Mouse (Mus musculus): ENCODE results near the gene Lhx5. TPM values are rescaled to one million over a fixed set of nuclear protein-coding genes. Genes with fewer than 3 reads are reported as not detected.

The Lhx5 gene
- total and polyA plus RNA-seq, 2 experiments from 2014 or later: 14.7 to 27.0 TPM

DNA sequence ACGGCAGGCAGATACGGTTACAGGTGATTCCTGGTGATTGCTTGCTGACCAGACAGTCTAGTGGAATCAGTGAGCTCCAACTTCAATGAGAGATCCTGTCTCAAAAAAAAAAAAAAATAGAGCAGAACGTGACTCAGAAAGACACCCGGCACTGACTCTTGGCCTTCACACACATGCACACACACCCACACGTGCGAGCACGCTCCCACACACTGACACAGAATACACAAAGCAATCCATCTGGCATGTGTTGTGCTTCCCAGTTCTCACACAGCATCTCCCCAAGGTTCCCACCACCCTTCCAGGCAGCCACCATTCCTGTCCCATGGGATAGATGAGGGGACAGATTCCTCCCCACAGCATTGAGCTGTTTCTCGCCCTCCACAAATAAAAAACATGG is 11.4 kb upstream of the Lhx5 start:
- DNase-seq (ENCODE audit: low spot score) (no peak), ATAC-seq (ENCODE audit: low FRiP score) (no peak)
- Histone ChIP-seq H3K27ac (ENCODE audit: low read depth, low read length) (no peak overlapping the region), H3K36me3 (ENCODE audit: insufficient read depth, low read length) (no peaks in the 10 kb centered on the region), H3K9me3 (ENCODE audit: low read length) (no peaks in the 10 kb centered on the region), H3K27me3 (ENCODE audit: insufficient read depth, low read length) (peaks cover 34% of the 10 kb centered on the region), H3K4me1 (ENCODE audit: insufficient read depth, low read length) (no peaks in the 10 kb centered on the region), H3K4me3 (ENCODE audit: low read depth, low read length) (no peak overlapping the region), H3K4me2 (ENCODE audit: low read depth, low read length, poor library complexity, severe bottlenecking) (no peak overlapping the region), H3K9ac (replicated peaks; ENCODE audit: low read length, poor library complexity, severe bottlenecking) (no peak overlapping the region)
- 84% methylated on average over 8 of the region's 8 CpGs for WGBS
- TF ChIP-seq CTCF (IDR thresholded peaks at IDR 0.05): no peak

DNA sequence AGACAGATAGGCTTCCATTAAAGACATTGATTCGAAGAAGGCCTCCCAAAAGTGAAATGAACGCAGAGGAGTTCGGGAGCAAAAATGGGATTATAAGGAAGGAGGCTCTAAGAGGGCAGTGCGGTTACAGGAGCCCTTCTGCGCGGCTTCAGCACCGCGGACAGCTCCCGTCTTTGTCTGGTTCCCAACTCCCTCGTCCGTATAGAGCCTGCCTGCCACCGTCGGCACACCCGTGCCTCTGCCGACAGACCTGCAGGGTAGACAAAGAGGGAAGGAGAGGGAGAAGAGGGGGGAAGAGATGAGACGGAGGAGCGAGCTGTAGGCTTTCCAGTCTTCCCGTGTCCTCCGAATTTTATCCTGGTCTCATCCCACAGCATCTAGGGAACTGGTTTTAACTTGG is 7.5 kb upstream of the Lhx5 start:
- Histone ChIP-seq H3K9me3 (ENCODE audit: low read length) (no peaks in the 10 kb centered on the region), H3K27ac (ENCODE audit: low read depth, low read length) (peak overlapping the region; percentile 85), H3K36me3 (ENCODE audit: insufficient read depth, low read length) (no peaks in the 10 kb centered on the region), H3K27me3 (ENCODE audit: insufficient read depth, low read length) (peaks cover 38% of the 10 kb centered on the region), H3K4me2 (ENCODE audit: low read depth, low read length, poor library complexity, severe bottlenecking) (peak overlapping the region; percentile 57), H3K9ac (replicated peaks; ENCODE audit: low read length, poor library complexity, severe bottlenecking) (peak overlapping the region; percentile 68), H3K4me1 (ENCODE audit: insufficient read depth, low read length) (no peaks in the 10 kb centered on the region), H3K4me3 (ENCODE audit: low read depth, low read length) (peak overlapping the region; percentile 32)
- WGBS: 2% methylated on average over 19 of the region's 19 CpGs
- DNase-seq (ENCODE audit: low spot score) (peak; percentile 67), ATAC-seq (ENCODE audit: low FRiP score) (no peak)
- TF ChIP-seq CTCF (IDR thresholded peaks at IDR 0.05): no peak

DNA sequence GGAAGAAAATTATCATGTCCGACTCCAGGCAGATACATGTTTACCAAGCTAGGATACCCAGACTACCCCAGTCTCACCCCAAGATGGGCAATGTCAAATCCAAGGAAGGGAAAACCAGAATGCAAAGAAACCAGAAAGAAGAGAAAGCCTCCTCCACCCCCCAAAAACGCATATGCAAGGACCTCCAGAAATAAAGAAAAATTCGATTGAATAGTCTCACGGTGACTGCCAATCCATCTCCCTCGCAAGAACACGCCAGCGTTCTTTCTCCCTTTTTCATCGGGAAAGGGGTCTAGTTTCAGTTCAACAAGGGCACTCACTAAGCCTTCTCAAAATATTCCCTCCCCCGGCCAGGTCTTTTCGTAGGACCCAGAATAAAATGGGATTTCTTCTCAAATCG is 6.8 kb upstream of the Lhx5 start:
- Histone ChIP-seq H3K9ac (replicated peaks; ENCODE audit: low read length, poor library complexity, severe bottlenecking) (peak overlapping the region; percentile 68), H3K4me2 (ENCODE audit: low read depth, low read length, poor library complexity, severe bottlenecking) (peak overlapping the region; percentile 57), H3K4me3 (ENCODE audit: low read depth, low read length) (peak overlapping the region; percentile 32), H3K9me3 (ENCODE audit: low read length) (no peaks in the 10 kb centered on the region), H3K4me1 (ENCODE audit: insufficient read depth, low read length) (no peaks in the 10 kb centered on the region), H3K27me3 (ENCODE audit: insufficient read depth, low read length) (peaks cover 41% of the 10 kb centered on the region), H3K36me3 (ENCODE audit: insufficient read depth, low read length) (no peaks in the 10 kb centered on the region), H3K27ac (ENCODE audit: low read depth, low read length) (peak overlapping the region; percentile 85)
- ATAC-seq (ENCODE audit: low FRiP score) (no peak), DNase-seq (ENCODE audit: low spot score) (no peak)
- 2% methylated on average over 11 of the region's 11 CpGs for WGBS
- no peak for TF ChIP-seq CTCF (IDR thresholded peaks at IDR 0.05)

GRCm38 (mm10) chr5:120425711-120426110 is 5.8 kb upstream of the Lhx5 start:
- peak overlapping the region; percentile 32 for H3K4me3 ChIP-seq (ENCODE audit: low read depth, low read length)
- no peak for ATAC-seq (ENCODE audit: low FRiP score)
- H3K9me3 ChIP-seq (ENCODE audit: low read length): no peaks in the 10 kb centered on the region
- DNase-seq (ENCODE audit: low spot score): no peak
- 2% methylated on average over 12 of the region's 20 CpGs for WGBS
- H3K27me3 ChIP-seq (ENCODE audit: insufficient read depth, low read length): peaks cover 47% of the 10 kb centered on the region
- peak overlapping the region; percentile 57 for H3K4me2 ChIP-seq (ENCODE audit: low read depth, low read length, poor library complexity, severe bottlenecking)
- H3K36me3 ChIP-seq (ENCODE audit: insufficient read depth, low read length): no peaks in the 10 kb centered on the region
- peak overlapping the region; percentile 68 for H3K9ac ChIP-seq (replicated peaks; ENCODE audit: low read length, poor library complexity, severe bottlenecking)
- H3K4me1 ChIP-seq (ENCODE audit: insufficient read depth, low read length): no peaks in the 10 kb centered on the region
- TF ChIP-seq CTCF (IDR thresholded peaks at IDR 0.05): no peak
- H3K27ac ChIP-seq (ENCODE audit: low read depth, low read length): peak overlapping the region; percentile 85

GRCm38 (mm10) chr5:120426572-120426971 is 4.9 kb upstream of the Lhx5 start:
- H3K36me3 ChIP-seq (ENCODE audit: insufficient read depth, low read length): no peaks in the 10 kb centered on the region
- H3K4me1 ChIP-seq (ENCODE audit: insufficient read depth, low read length): no peaks in the 10 kb centered on the region
- WGBS: 2% methylated on average over 10 of the region's 10 CpGs
- H3K9ac ChIP-seq (replicated peaks; ENCODE audit: low read length, poor library complexity, severe bottlenecking): peak overlapping the region; percentile 69
- peaks cover 43% of the 10 kb centered on the region for H3K27me3 ChIP-seq (ENCODE audit: insufficient read depth, low read length)
- H3K4me3 ChIP-seq (ENCODE audit: low read depth, low read length): peak overlapping the region; percentile 28; the same call in 1 of the 2 replicates
- no peak for DNase-seq (ENCODE audit: low spot score)
- no peaks in the 10 kb centered on the region for H3K9me3 ChIP-seq (ENCODE audit: low read length)
- peak overlapping the region; percentile 85 for H3K27ac ChIP-seq (ENCODE audit: low read depth, low read length)
- no peak for TF ChIP-seq CTCF (IDR thresholded peaks at IDR 0.05)
- peak overlapping the region; percentile 57 for H3K4me2 ChIP-seq (ENCODE audit: low read depth, low read length, poor library complexity, severe bottlenecking)
- ATAC-seq (ENCODE audit: low FRiP score): no peak

DNA sequence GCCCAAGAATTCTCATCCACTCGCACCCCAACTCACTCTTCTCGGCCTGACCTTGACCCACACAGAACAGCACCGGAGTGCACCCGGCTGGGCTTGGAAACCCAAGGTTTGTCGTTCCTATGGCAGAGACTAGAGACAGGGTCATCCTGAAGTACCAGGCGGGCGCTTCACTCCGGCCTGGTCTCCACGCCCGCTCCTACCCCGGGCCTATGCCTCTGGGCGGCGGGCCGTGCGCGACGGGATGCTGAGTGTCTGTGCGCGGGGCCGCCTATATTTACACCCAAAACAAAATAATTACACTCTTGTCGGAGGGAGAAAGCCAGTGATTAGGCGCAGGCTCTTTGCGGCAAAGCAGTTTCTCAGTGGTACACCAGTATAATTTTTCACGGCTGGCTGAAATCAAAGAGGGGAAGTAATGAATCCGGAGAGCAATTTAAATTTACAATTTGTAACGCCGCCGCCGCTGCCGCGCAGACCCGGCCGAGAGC is 4.0 kb upstream of the Lhx5 start:
- Histone ChIP-seq H3K4me1 (ENCODE audit: insufficient read depth, low read length) (no peaks in the 10 kb centered on the region), H3K27ac (ENCODE audit: low read depth, low read length) (peak overlapping the region; percentile 85), H3K4me3 (ENCODE audit: low read depth, low read length) (peak overlapping the region; percentile 28), H3K9ac (replicated peaks; ENCODE audit: low read length, poor library complexity, severe bottlenecking) (peak overlapping the region; percentile 69), H3K9me3 (ENCODE audit: low read length) (no peaks in the 10 kb centered on the region), H3K4me2 (ENCODE audit: low read depth, low read length, poor library complexity, severe bottlenecking) (peak overlapping the region; percentile 57), H3K36me3 (ENCODE audit: insufficient read depth, low read length) (no peaks in the 10 kb centered on the region), H3K27me3 (ENCODE audit: insufficient read depth, low read length) (peaks cover 43% of the 10 kb centered on the region)
- WGBS: under 1% methylated on average over 33 of the region's 33 CpGs
- no peak for TF ChIP-seq CTCF (IDR thresholded peaks at IDR 0.05)
- DNase-seq (ENCODE audit: low spot score) (no peak), ATAC-seq (ENCODE audit: low FRiP score) (no peak)

All from midbrain, postnatal 0 days (tissue).